Mouse (Mus musculus) testis, adult 2 months (tissue): ENCODE results near the gene Retnlg.
"Not testable (repeated sequence)": the region's sequence is repeated elsewhere in the genome, so short reads cannot be mapped to it uniquely, and the experiment has no call there.

Experiments
- CTCF ChIP-seq: fragments of 200-500 bp; IDR thresholded peaks from 2 replicates; pipeline ENCODE4 v1.5.1; 2012; ENCODE audit warnings: low read depth, mild to moderate bottlenecking, inconsistent platforms, low read length, moderate library complexity; ENCODE audit not compliant: control insufficient read depth, insufficient read depth, insufficient replicate concordance
- POLR2A ChIP-seq: fragments of 200-500 bp; IDR thresholded peaks from 2 replicates; pipeline ENCODE4 v1.6.1; 2012; ENCODE audit warnings: low read depth, mild to moderate bottlenecking, inconsistent platforms, low read length, moderate library complexity; ENCODE audit not compliant: control insufficient read depth

GRCm38 (mm10) chr16:48833626-48834025, 38.8 kb upstream of the Retnlg start:
- not testable (repeated sequence) for TF ChIP-seq POLR2A, CTCF
